Mouse (Mus musculus) olfactory bulb, adult 2 months (tissue): ENCODE measurements at regions not wholly inside any gene's neighbourhood (a gene's known extent, or its start where the extent isn't known, plus 50 kb on each side); places are given as distances from the start of the nearest gene placed in this dataset.

ENCODE experiments used
- H3K27ac ChIP-seq: fragments of 200-500 bp; 2 replicates; pipeline ENCODE4 v1.5.1; 2012; ENCODE audit warnings: low read depth, low read length; ENCODE audit not compliant: insufficient read depth
- H3K4me1 ChIP-seq: fragments of 200-500 bp; 2 replicates; pipeline ENCODE4 v1.6.1; 2012; ENCODE audit warnings: low read length; ENCODE audit not compliant: control insufficient read depth, insufficient read depth
- H3K4me3 ChIP-seq: fragments of 200-500 bp; 2 replicates; pipeline ENCODE4 v1.5.1; 2012; ENCODE audit warnings: mild to moderate bottlenecking, low read depth, low read length, moderate library complexity; ENCODE audit not compliant: insufficient read depth
- CTCF ChIP-seq: fragments of 200-500 bp; IDR thresholded peaks from 2 replicates; pipeline ENCODE4 v1.5.1; 2012; ENCODE audit warnings: low read depth, mild to moderate bottlenecking, low read length, moderate library complexity; ENCODE audit not compliant: insufficient read depth
- POLR2A ChIP-seq: fragments of 200-500 bp; IDR thresholded peaks from 2 replicates; pipeline ENCODE4 v1.6.1; 2012; ENCODE audit warnings: mild to moderate bottlenecking, low read depth, low read length, moderate library complexity; ENCODE audit not compliant: insufficient read depth
- WGBS: fragments of 180-500 bp; shearing (Covaris S2); methylation state at CpG from one replicate; pipeline ENCODE4 v1.1.7; 2018; 5-methylcytosine and 5-hydroxymethylcytosine counted together

GRCm38 (mm10) chr1:187413881-187414280 is 194.7 kb upstream of the Esrrg start:
- no peak overlapping the region for H3K4me3 ChIP-seq
- H3K27ac ChIP-seq = no peak overlapping the region
- no peaks in the 10 kb centered on the region for H3K4me1 ChIP-seq
- WGBS = 88% methylated on average over 6 of the region's 6 CpGs
- TF ChIP-seq CTCF (no peak), POLR2A (no peak)

- Histone ChIP-seq H3K4me3 (no peak overlapping the region), H3K4me1 (no peaks in the 10 kb centered on the region), H3K27ac (no peak overlapping the region)
- WGBS = 89% methylated on average over 20 of the region's 20 CpGs
- TF ChIP-seq CTCF = no peak
- no peak for TF ChIP-seq POLR2A
Measured at GRCm38 (mm10) chr1:187418186-187419140, 190.1 kb upstream of the Esrrg start.

DNA sequence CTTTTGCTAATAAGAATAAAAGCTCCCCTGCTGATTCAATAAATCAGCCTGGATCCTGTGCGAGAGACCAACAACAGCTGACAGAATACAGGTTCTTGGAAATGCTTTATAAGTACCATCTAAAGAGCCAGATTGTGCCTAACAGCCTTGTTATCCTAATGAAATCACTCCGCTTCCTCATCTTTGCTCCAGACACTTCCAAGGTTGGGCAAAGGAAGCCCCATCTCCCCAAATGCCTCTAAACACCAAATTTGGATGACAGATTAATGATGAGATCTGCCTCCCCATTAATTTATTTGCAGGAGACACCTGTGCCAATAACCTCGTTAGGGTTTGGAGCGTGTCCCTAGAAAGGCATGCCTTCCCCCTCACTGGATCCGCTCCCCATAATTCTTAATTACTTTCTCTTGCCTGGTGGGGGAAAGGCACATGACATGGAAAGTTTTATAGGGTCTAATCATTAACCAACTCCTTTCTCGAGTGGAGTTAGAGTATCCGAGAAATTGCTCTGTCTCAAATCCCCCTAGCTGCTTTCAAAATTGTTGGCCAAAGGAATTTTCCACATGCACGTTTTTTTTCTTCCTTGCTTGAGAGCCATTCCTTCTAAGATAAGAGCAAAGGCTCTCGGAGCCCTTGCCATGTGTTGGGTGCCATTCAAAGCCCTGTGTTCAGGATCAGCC is 179.9 kb upstream of the Esrrg start:
- TF ChIP-seq POLR2A (no peak), CTCF (no peak)
- Histone ChIP-seq H3K27ac (no peak overlapping the region), H3K4me3 (no peak overlapping the region), H3K4me1 (no peaks in the 10 kb centered on the region)
- WGBS = 56% methylated on average over 9 of the region's 9 CpGs

DNA sequence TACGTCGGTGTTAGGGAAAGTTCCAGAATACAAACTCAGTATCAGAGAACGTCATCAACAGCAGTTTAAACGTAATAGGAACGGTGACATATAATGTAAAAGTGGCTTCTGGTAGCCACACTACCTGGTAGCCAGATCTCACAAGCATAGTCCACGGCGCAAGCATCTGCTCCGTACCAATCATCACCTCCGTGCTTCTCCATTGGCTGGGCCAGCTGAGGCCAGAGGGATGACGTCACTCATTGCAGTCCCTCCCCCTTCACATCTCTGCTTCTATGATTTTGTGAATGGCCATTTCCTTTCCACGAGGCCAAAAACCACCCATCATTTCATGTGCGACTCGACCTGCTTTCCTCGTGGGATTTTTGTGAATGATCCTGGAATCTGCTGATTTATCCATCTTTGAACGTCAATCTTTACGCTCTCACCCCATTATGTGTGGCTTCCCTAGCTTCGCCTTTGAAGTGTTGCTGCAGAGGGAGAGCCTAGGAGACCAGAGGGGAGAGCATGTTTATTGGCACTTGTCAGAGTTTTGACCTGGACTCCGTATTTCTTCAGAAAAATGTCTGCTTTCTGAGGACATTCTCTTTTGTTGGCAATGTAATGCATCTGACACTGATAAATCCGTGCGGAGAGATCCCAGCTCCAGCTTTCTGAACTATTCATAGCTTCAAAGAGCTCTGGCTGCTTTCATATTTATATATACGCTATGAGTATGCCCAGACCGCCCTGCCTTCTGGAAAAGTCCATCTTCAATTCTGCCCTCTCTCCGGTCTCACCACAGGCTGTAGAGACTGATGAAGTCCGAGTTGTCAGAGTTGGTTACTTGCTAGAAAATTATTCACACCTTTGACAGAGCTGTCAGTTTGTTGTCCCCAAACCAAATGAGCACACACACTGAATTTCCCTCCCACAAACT is 174.6 kb upstream of the Esrrg start:
- Histone ChIP-seq H3K27ac (no peak overlapping the region), H3K4me3 (no peak overlapping the region), H3K4me1 (no peaks in the 10 kb centered on the region)
- TF ChIP-seq CTCF (no peak), POLR2A (no peak)
- WGBS = 93% methylated on average over 24 of the region's 24 CpGs

GRCm38 (mm10) chr1:187439170-187439914 is 169.2 kb upstream of the Esrrg start:
- 73% methylated on average over 20 of the region's 20 CpGs for WGBS
- Histone ChIP-seq H3K27ac (no peak overlapping the region), H3K4me1 (no peaks in the 10 kb centered on the region), H3K4me3 (no peak overlapping the region)
- TF ChIP-seq POLR2A (no peak), CTCF (no peak)

GRCm38 (mm10) chr1:187441668-187442193 is 166.9 kb upstream of the Esrrg start:
- no peak for TF ChIP-seq POLR2A
- TF ChIP-seq CTCF = no peak
- whole genome bisulfite sequencing = 75% methylated on average over 3 of the region's 3 CpGs
- H3K4me1 ChIP-seq = no peaks in the 10 kb centered on the region
- H3K27ac ChIP-seq = no peak overlapping the region
- H3K4me3 ChIP-seq = no peak overlapping the region

- TF ChIP-seq CTCF (no peak), POLR2A (no peak)
- H3K4me3 ChIP-seq = no peak overlapping the region
- WGBS = 81% methylated on average over 6 of the region's 6 CpGs
- H3K27ac ChIP-seq = no peak overlapping the region
- H3K4me1 ChIP-seq = peaks cover 2% of the 10 kb centered on the region; the same call in 1 of the 2 replicates
Measured at GRCm38 (mm10) chr1:187446511-187446910, 162.1 kb upstream of the Esrrg start.

GRCm38 (mm10) chr1:187448173-187448572 is 160.4 kb upstream of the Esrrg start:
- WGBS = 23% methylated on average over 6 of the region's 6 CpGs
- TF ChIP-seq POLR2A (no peak), CTCF (peak; percentile 61; the same call in 1 of the 2 replicates)

More at GRCm38 (mm10) chr1:187448173-187448572, 160.4 kb upstream of the Esrrg start:
- Histone ChIP-seq H3K27ac (no peak overlapping the region), H3K4me1 (peaks cover 2% of the 10 kb centered on the region; the same call in 1 of the 2 replicates), H3K4me3 (no peak overlapping the region)
